Mouse (Mus musculus): Measurements from ENCODE around the gene Ahnak. TPM values are rescaled to one million over a fixed set of nuclear protein-coding genes. Genes with fewer than 3 reads are reported as not detected.
"Not testable (repeated sequence)": the region's sequence is repeated elsewhere in the genome, so short reads cannot be mapped to it uniquely, and the experiment has no call there.

Ahnak gene
- total RNA-seq, 2 experiments from 2014 or later, result 283 to 326 TPM

DNA sequence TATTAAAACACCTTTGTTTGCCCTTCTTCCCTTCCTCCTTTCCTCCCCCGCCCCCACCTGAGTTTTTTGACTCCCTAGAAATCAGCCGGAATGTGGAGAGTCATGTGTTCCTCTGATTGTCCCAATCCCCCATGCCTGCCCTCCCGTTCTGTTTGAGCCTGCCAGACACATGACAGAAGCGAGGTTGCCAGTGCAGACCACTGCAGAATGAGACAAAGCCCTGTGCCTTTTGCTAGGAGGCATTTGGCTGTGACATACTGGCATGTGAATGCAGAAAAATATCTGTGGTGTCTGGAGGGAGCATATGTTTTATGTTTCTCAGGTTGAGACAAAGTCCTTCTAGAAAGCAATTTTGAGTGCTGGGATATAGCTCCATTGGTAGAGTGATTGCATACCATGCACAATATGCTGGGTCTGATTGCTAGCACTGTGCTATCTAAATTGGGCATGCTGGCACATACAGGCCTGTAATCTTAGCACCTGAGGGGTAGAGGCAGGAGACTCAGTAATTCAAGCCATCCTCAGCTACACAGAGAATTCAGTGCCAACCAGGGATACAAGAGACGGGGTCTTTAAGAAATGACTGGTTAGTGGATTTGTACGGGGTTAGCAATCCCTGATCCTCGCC is 43.5 kb downstream of the Ahnak start:
- DNase-seq (ENCODE audit: low spot score), result no peak
- intact Hi-C loops (cut with DNase I), result loop anchor here (2.0 to 5.0 kb wide), 2 partner anchors 38 to 40 kb away; no protein-coding TSS in a partner anchor

DNA sequence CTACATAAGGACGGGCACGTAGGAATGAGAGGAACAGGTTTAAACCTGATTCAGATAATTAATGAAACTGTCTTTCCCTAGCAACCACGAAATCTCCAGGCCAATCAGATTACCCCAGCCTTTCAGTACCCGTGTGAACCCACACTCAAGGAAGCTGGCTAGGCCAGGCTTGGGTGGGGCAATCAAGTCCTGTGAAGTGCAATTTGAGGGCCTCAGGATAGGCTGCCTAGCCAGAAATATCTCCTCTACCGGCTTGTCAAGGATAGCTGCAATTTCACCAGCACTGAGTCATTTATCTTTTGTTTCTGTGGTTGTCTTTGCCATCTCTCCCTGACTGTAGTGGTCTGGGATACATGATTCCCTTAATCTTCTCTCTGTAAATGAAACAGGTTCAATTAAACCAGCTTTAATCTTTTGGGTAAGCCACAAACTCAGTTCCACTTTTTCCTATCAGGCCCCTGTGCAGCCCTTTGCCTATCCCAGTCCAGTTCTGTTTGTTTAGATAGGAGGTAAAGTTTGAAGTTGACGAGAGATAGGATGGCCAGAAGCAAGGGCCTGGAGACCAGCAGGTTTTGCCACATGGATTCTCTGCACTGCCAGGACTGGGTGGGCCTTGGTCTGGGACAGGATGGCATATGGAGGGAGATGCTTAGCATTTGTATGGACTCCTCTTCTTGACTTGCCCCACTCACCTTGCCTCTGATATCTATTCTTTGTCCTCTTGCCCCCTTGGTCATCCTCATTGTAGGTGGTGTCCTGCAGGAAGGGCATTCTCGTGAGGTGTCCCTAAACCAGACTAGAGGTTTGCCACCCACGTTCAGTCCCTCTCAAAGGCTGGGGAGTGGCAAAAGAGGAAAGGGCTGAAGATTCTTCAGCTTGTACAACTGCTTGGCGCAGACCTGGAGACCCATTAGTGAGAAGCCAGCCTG is 44.6 kb downstream of the Ahnak start:
- DNase-seq (ENCODE audit: low spot score), result no peak
- intact Hi-C loops (cut with DNase I), result loop anchor here (2.0 to 5.0 kb wide), 2 partner anchors 39 kb away; no protein-coding TSS in a partner anchor

DNA sequence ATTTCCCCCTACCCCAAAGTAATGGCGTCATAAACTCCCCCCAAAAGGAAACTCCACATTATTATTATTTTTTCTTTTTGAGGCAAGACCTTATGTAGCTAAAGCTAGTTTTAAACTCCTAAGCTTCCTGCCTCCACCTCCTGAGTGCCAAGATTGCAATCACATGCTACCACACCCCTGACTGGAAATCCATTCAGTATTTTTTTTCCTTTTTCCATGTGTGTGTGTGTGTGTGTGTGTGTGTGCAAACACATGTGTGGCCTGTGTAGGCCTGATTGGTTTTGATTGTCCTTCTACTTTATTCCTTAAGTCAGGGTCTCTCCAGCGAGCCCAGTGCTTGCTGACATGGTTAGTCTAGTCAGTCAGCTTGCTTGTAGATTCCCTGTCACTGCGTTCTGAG is 45.4 kb downstream of the Ahnak start:
- DNase-seq (ENCODE audit: low spot score), result no peak
- intact Hi-C loops (cut with DNase I), result loop anchor here (5.0 kb wide), 1 partner anchor 38 kb away; no protein-coding TSS in a partner anchor

DNA sequence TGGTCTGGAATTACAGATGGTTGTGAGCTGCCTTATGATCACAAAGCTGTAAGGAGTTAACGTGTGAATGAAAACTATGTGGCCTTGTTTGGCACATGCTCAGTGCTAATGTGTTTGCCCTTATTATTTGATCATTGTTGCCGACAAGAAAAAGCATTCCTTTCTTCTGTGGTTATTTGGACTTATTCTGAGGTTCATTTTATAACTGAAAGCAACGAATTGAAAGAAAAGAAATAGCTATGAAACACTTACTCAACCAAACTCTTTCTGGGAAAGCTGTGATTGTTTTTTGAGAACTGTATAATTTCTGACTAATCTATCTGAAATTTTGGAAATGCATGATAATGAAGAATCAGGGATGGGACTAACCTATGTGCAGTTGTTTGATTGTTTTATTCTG is 46.0 kb downstream of the Ahnak start:
- intact Hi-C loops (cut with DNase I), result no loop called here
- no peak for DNase-seq (ENCODE audit: low spot score)

DNA sequence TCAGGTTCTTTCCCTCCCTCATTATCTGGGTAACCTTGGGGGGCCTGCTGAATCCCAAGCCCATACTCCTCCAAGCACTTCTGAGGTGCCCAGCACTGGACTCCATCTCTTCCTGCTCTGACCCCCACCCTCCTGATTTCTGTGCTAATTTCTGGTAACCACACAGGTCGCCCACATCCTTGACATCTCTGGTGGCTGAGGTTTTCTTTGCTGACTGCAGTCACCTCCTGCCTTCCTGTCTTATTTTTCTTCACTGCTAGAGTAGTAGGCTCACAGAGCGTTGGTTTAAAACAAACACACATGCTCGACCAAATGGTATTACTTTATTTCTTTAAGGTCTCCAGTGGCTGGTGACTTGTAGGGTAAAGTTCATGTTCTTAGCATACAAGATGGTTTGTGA is 49.1 kb downstream of the Ahnak start:
- intact Hi-C loops (cut with DNase I), result no loop called here
- DNase-seq (ENCODE audit: low spot score), result no peak

DNA sequence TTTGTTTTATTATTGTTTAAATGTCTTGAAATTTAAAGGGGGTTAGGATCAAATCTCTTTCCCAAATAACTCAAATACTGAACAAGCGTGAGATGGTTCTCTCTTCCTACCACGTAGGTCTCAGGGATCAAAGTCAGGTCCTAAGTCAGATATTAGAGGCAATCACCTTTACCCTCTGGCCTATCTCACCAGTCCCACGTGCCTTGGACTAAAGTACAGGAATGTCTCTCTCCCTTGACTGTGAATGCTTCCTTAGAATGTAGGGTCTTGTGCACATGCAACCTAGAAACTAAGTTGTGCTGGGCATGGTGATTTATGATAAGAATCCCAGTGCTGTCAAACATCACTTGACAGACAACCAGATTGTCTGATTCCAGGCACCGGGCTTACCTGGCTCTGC is 50.2 kb downstream of the Ahnak start:
- intact Hi-C loops (cut with DNase I), result no loop called here
- no peak for DNase-seq (ENCODE audit: low spot score)

DNA sequence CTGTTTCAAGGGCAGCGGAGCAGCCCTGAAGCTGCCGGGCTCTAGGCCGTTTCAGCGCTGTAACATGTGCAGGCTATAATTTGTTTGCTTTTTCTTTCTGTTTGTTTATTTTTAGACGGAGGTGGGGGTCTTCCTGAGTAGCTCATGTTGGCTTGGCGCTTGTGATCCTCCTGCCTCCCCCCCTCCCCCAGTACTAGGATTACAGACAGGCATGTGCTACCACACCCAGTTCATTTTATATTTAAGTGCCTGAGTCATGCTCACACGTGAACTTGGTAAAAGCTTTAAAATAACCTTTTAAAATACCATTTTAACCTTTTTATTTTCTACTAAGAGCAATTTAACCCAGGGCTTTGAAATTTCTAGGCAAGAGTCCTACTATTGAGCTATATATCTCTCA is 50.8 kb downstream of the Ahnak start:
- intact Hi-C loops (cut with DNase I), result no loop called here
- no peak for DNase-seq (ENCODE audit: low spot score)

DNA sequence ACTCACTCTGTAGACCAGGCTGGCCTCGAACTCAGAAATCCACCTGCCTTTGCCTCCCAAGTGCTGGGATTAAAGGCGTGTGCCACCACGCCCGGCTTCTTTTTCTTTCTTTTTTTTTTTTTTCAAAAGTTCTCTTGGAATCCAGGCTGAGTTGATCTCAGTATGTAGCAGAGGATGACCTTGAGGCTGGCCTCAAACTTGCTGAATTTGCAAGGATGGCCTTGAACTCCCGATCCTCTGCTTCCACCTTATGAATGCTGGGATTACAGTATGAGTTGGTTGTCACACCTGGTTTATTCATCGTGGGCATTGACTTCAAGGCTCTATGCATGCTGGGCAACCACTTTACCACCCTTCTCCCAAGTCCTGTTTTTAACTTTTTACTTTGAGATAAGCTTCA is 51.6 kb downstream of the Ahnak start:
- DNase-seq (ENCODE audit: low spot score), result no peak
- intact Hi-C loops (cut with DNase I), result no loop called here

DNA sequence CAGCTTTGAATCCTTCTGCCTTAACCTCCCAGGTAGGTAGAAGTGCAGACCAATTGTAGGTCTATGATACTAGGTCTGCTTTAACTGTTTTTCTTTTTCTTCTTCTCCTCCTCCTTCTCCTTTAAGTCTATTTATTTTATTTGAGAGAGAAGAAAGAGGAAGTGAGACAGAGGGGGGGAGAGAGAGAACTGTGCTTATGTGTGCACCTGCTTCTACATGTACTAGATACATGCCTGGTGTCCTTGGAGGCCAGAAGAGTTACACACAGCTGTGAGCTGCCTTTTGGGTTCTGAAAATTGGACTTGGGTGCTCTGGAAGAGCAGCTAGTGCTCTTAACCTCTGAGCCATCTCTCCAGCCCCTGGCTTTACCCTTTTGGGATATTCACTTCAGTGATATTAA is 52.0 kb downstream of the Ahnak start:
- no peak for DNase-seq (ENCODE audit: low spot score)
- intact Hi-C loops (cut with DNase I), result no loop called here

DNA sequence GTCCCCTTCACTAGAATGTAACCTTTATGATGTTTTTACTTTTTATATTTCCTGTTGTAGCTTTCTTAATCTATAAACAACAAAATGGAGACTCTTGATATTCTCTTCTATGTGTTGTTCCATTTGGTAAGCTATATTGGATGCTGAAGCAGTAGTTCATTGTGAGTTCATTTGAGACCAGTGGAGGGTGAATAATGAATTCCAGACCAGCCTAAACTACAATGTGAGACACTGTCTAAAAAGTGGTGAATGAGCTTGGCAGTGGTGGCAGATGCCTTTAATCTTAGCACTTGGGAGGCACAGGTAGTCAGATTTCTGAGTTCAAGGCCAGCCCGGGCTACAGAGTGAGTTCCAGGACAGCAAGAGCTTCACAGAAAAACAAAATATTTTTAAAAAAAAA is 54.0 kb downstream of the Ahnak start:
- intact Hi-C loops (cut with DNase I), result no loop called here
- DNase-seq (ENCODE audit: low spot score), result no peak

DNA sequence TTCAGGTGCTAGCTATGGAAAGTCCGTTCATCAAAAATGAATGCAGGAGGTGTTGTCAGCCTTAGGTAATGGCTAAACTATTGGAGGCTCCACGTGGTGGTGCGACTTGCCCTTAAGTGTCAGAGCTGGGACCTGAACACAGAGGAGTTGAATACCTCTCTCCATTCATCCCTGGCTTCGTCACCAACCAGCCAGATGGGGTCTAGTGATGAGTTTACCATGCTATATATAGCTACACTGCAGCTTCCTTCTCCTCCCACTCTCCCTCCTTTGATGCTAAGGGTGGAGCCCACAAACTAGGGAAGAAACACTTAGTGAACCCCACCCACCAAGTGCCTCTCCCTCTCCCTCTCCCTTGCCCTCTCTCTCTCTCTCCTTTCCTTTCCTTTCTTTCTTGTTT is 55.2 kb downstream of the Ahnak start:
- DNase-seq (ENCODE audit: low spot score), result no peak
- intact Hi-C loops (cut with DNase I), result no loop called here

DNA sequence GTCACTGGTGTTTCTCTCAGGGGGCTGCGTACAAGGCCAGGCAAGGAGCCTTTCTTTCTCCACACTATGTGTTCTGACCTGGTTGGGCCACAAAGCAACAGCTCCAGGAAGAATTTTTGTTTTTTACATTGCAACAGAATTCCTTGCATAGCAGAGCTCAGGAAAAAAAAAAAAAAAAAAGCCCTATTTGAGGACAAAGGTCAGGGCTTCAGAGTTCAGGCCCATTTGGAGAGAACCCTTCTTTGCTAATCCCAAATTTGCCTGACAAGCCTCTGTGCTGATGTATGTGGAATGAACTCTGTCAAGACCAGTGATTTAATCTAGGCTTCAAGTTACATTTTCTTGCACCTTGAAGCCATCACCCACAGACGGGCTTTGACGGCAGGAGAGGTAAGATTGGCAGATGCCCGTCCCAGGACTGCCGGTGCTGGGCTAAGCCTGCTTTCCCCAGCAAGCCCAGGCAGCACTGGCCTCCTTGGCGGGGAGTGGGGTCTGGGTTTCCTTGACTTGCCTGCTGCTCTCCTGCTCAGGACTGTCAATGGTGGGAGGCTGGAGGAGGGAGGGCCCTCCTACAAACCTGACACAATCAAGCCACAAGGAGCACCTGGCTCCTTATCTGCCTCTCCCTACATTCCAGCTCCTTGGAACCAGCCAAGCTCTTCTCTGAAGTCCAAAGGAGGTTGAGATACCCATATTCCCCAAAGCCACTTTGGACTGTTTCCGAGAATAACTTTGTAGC is 58.3 kb downstream of the Ahnak start:
- DNase-seq (ENCODE audit: low spot score), result no peak
- intact Hi-C loops (cut with DNase I), result no loop called here

DNA sequence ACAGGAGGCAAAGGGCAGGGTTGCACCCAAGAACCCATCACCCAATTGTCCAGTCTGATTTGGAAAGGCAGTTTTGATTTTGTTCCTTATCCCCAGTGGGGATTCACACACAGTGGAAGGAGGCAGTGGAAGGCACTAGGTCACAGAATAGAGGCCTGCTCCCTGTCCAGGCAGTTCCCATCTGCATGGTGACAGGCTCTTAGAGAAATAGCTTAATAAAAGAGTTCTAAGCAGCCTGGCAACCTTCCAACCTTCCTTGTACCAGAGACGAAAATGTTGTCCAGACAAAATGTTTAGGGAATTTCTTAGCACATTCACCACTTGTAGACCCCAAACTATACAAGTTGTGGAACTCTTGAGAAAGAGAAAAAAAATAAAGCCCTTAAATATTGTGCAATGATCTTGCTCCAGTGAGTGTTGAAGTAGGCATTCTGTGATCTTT is 58.9 kb downstream of the Ahnak start:
- intact Hi-C loops (cut with DNase I), result no loop called here

DNA sequence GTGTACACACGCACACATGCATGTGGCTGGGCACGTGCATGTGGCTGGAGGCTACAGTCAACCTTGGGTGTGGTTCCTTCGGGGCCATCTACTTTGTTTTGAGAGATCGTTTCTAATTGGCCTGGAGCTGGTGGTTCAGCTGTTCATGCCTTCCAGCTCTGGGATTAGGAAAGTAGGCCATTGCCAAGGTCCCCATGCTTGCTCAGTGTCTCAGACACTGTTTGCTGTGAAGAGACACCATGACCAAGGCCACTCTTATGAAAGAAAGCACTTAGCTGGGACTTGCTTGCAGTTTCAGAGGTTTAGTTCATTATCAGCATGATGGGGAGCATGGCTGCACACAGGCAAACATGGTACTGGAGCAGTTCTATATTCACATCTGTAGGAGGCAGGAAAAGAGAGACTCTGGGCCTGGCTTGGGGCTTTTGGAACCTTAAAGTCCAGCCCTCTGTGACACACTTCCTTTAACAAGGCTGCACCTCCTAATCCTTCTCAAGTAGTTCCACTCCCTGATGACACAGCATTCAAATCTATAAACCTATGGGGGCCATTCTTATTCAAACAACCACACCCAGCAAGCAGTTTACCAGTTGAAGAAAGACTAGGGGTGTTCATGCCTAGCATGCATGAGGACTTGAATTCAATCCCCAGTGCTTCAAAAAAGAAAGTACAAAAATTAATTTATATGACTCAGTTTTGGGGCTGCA is 60.0 kb downstream of the Ahnak start:
- intact Hi-C loops (cut with DNase I), result no loop called here
- no peak for DNase-seq (ENCODE audit: low spot score)

More for the DNA sequence above, 58.9 kb downstream of the Ahnak start:
- DNase-seq (ENCODE audit: low spot score), result no peak

DNA sequence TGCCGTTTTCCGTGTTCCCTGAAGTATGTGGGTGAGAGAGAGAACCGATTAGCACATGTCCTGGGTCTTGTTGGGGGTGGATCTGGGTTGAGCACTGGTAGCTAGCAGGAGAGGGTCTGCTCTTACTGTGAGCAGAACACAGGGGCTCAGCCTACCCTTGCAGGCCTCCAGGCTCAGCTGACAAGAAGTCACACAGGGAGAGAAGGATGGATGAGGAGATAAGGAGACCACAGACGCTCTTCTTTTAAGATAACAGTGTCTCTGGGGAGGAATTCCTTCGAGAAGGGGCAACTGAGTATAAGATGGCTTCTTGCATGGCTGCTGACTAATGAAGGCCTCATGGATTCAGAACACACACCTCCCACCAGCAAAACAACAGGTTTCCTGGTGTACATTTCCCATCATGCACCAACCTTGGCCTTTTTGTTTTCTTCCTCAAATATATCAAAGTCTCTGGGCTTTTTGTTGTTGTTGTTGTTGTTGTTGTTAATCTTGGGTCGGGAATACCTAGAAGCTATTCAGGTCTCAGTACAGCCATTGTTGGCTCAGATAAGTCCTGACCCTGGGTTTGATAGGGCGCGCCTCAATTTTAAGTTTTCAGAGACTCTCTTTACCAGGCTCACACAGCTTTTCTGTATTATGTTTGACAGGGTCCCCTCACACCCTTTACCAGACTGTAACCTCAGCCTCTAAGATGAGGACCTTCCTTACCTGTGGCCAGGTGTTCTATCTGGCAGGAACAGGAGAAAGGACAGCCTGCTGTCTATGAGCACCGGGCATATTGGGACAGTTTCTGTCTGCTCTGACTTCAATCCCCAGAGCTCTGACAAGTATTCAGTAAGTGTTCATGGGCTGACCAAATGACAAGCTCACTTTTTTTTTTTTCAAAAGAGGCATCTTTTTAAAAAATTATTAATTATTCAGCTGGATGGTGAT is 61.5 kb downstream of the Ahnak start:
- intact Hi-C loops (cut with DNase I), result no loop called here
- no peak for DNase-seq (ENCODE audit: low spot score)

DNA sequence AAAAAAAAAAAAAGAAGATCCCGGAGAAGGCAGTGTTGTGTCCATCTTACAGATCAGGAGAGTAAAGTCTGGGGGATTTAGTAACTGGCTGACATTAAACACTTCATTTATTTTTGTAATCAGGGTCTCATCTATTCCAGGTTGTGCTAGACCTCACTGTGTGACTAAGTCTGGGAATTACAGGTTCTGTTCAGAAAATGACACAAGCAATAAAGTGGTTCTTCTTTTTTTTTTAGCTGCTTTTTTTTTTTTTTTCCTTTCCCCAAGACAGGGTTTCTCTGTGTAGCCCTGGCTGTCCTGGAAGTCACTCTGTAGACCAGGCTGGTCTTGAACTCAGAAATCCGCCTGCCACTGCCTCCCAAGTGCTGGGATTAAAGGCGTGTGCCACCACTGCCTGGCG is 62.9 kb downstream of the Ahnak start:
- DNase-seq (ENCODE audit: low spot score); intact Hi-C loops (cut with DNase I): not testable (repeated sequence)

DNA sequence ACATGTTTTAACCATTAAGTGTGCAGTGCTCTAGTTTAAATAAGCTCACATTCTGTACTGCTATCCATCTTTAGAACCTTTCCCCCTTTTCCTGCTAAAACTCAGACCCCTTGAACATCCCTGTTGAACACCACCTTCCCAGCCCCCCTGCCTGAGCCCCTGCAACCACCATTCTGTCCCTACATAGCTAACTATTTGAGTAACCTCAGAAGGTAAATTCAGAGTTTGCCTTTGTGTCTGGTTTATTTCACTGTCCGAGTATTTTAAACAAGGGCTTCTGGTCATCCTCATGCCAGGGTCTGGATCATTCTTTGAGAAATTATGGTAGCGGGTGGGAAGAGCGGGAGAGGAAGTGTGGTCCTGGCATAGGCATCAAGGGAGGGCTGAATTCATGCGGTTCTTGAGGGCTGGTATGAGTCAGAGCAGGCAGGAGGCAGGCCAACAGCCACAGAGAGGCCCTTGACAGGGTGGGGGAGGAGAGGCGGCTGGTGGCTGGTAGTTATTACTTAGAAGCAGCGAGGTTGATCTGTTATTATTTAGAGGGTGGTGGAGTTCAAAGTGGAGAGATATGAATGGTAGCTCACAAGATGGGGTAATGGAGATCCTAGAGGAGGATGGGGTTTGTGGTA is 63.8 kb downstream of the Ahnak start:
- intact Hi-C loops (cut with DNase I), result no loop called here
- no peak for DNase-seq (ENCODE audit: low spot score)

DNA sequence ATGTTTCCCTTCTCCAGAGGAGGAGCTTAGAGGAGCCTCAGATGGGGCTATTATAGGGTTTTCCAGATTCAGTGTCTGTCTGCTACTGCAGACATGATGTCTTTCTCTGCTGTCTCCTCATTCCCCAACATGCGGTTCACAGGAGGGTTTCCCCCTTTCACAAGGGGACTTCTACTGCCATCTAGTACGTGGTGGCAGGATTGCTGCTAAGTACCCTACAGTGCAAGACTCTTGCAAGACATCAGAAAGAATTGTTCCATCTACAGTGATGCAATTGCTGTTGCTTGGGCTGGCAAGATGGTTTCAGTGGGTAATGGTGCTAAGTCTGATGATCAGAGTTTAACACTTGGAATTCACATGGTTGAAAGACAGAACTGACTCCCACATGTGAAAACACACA is 66.1 kb downstream of the Ahnak start:
- DNase-seq (ENCODE audit: low spot score), result no peak
- intact Hi-C loops (cut with DNase I), result no loop called here

Measured in heart, postnatal 25 days (tissue).